Mouse (Mus musculus) G1E (cell line): ENCODE results near the gene Rasl10b.

Experiments used
- CTCF ChIP-seq: IDR thresholded peaks from 2 replicates; pipeline ENCODE4 v1.5.1; 2012; ENCODE audit warnings: low read depth, low read length, inconsistent platforms, mixed read lengths
- GATA1 ChIP-seq: IDR thresholded peaks from 2 replicates; pipeline ENCODE4 v1.6.1; 2012; ENCODE audit warnings: borderline replicate concordance, low read length, inconsistent platforms, mixed read lengths
- POLR2AphosphoS5 ChIP-seq: IDR thresholded peaks from 2 replicates; pipeline ENCODE4 v1.6.1; 2012; ENCODE audit warnings: low read depth, low read length, inconsistent platforms; ENCODE audit not compliant: insufficient replicate concordance

- TF ChIP-seq GATA1 (no peak), CTCF (no peak), POLR2AphosphoS5 (no peak)
Observed at GRCm38 (mm10) chr11:83457912-83458601, 49.1 kb downstream of the Rasl10b start.
